Mouse (Mus musculus) cerebellum, adult 11-12 months (tissue): ENCODE measurements at regions not wholly inside any gene's neighbourhood (a gene's known extent, or its start where the extent isn't known, plus 50 kb on each side); places are given as distances from the start of the nearest gene placed in this dataset.

ENCODE experiments used
- DNase-seq: peaks from one replicate; pipeline ENCODE4 v3.0.0; 2022

DNA sequence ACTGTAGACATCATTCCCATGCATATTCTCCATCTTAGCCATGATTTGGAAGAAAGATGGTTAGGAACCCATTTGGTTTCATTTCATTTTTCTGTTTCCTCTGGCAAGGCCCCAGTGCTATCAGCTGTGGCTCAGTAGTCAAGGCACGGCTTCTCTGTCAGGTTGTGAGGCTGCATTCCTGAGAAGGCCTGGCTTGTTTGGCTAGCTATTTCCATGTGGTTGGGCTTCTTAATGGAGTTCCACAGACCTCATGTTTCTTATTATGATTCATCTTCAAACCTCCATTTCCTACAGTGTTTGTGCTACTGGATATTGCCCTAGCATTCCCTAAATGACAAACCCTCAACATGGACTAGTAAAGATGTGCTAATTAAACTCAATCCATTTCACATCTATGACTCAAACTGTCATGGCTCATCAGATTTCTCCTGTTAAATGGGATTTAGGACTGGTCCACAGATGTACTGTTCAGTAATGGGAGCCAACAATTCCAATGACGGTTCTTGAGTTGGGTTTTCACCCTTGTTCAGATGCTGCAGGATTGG, 459.0 kb upstream of the Pou3f3 start:
- no peak for DNase-seq

- DNase-seq: no peak
These were observed 457.2 kb upstream of the Pou3f3 start for GRCm38 (mm10) chr1:42238408-42238807.

DNA sequence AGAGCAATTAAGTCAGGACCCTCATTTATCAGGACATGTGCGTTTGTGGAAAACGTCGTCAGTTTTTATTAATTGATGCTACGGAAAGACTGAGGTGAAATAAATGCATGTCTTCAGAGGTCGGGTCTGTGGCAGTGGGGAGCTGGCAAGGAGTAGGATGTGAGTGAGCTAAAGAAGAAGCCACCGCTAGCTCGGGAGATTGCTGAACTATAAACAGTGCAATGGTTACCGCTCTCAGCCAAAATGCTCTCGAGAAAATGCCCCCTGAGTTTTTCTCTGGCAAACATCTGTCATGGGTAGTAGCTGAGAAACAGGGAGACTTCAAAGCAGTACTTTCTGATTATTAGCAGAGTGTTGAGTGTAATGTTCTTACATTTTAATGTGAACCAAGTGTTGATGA, 454.4 kb upstream of the Pou3f3 start:
- no peak for DNase-seq

GRCm38 (mm10) chr1:42241601-42242220, 453.9 kb upstream of the Pou3f3 start:
- no peak for DNase-seq

GRCm38 (mm10) chr1:42242586-42243457, 452.7 kb upstream of the Pou3f3 start:
- DNase-seq: no peak

DNA sequence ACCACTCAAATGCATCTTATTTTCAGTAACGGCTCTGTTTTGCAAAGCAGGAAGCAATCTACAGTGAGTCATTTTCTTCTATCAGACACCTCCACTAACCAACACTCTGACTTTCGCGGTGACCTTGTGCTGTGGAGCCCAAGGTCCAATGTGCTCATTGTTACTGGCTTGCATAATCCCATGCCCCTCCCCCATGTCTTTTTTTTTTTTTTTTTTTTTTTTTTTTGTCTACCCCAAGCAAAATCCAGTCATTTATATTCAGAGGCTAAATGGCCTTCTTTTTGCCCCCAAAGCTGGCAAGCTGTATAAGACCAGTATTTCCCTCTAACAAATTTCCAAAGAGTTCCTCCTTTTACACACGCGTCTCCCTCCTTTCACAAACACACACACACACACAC, 452.1 kb upstream of the Pou3f3 start:
- no peak for DNase-seq

GRCm38 (mm10) chr1:42243878-42244277, 451.7 kb upstream of the Pou3f3 start:
- no peak for DNase-seq

GRCm38 (mm10) chr1:42252386-42252785, 443.2 kb upstream of the Pou3f3 start:
- DNase-seq: no peak

GRCm38 (mm10) chr1:42253786-42254185, 441.8 kb upstream of the Pou3f3 start:
- DNase-seq: no peak

- DNase-seq: no peak
These were observed 438.5 kb upstream of the Pou3f3 start for GRCm38 (mm10) chr1:42256911-42257595.

GRCm38 (mm10) chr1:42257801-42258593, 437.6 kb upstream of the Pou3f3 start:
- no peak for DNase-seq

DNA sequence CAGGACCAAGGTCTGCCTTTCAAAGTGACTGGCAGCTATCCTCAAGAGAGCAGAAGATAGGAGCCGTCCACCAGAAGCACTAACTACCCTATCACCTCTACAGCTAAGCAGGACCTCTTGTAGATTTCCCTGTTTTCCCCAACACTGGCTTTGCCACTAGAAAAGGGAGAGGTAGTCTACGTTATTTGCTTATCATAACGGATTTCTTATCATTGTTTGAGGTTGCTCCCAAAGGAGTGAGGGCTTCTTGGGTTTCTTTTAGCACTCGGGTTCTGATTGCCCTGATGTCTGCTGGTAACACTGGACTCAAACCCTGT, 437.0 kb upstream of the Pou3f3 start:
- DNase-seq: no peak

GRCm38 (mm10) chr1:42259216-42259977, 436.2 kb upstream of the Pou3f3 start:
- no peak for DNase-seq

- no peak for DNase-seq
These were observed 435.3 kb upstream of the Pou3f3 start for GRCm38 (mm10) chr1:42260033-42260925.

GRCm38 (mm10) chr1:42261031-42261430, 434.5 kb upstream of the Pou3f3 start:
- no peak for DNase-seq

GRCm38 (mm10) chr1:42261800-42262199, 433.8 kb upstream of the Pou3f3 start:
- no peak for DNase-seq

DNA sequence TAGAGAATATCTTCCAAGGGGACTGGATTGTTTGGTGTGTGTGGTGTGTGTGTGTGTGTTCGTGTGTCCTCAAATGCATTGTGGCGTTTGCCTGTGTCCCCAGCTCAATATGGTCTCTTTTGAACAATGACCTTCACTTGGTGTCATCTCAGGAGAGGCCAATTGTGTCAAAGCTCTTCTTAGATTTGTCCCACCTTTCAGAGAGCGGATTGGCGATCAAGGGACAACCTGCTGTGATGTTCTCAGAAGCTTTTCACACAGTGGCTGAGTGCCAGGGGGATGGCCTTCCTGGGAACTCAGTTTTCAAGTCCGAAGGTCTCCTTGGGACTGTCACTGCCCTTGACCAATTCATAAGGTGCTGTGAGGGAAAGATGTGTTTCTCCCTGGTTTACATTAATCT, 433.0 kb upstream of the Pou3f3 start:
- DNase-seq: no peak

GRCm38 (mm10) chr1:42277130-42277529, 418.4 kb upstream of the Pou3f3 start:
- DNase-seq: no peak

DNA sequence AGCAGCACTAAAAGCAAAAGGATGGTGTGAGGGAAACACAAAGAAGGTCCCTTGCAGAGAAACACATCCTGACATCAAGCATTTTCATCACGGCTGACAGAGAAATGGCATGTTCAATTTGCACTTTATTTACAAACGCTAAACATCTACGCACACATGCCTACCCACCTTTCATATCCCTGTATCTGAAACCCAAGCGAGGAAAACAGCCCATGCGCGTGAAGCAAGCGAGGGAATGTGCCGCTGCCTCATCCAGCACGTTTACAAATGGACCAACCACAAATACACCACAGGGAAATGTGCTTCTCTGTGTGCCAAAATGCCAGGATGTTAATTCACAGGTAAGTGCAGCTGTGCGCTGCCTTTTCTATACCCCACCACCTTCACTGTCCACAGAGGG, 399.7 kb upstream of the Pou3f3 start:
- no peak for DNase-seq

GRCm38 (mm10) chr1:42309251-42309650, 386.3 kb upstream of the Pou3f3 start:
- no peak for DNase-seq

DNA sequence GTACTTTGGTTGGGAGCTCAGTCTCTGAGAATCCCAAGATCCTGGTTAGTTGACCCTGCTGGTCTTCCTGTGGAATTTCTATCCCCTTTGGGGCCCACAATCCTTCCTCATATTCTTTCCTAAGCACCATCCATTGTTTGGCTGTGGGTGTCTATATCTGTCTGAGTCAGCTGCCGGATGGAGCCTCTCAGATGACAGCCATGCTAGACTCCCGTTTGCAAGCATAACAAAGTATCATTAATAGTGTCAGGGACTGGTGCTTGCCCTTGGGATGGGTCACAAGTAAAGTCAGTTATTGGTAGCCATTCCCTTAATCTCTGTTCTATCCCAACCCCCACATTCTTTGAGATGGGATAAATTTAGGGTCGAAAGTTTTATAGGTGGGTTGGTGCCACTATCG, 382.1 kb upstream of the Pou3f3 start:
- DNase-seq: no peak
